Mouse (Mus musculus): ENCODE data around the gene Micu2. TPM values are rescaled to one million over a fixed set of nuclear protein-coding genes. Genes with fewer than 3 reads are reported as not detected.
"Not testable (repeated sequence)": the region's sequence is repeated elsewhere in the genome, so short reads cannot be mapped to it uniquely, and the experiment has no call there.

Gene Micu2
- total RNA-seq, 2 experiments from 2014 or later, result 32.4 to 73.5 TPM

GRCm38 (mm10) chr14:57968873-57969272, 30.2 kb downstream of the Micu2 start:
- ATAC-seq (replicated peaks; ENCODE audit: low FRiP score, low TSS enrichment, poor library complexity, severe bottlenecking), result peak; percentile 62; the same call in 1 of the 2 replicates

- ATAC-seq (replicated peaks; ENCODE audit: low FRiP score, low TSS enrichment, poor library complexity, severe bottlenecking), result peak; percentile 90
Observed at GRCm38 (mm10) chr14:57967080-57967797, 31.8 kb downstream of the Micu2 start.

- no peak for ATAC-seq (replicated peaks; ENCODE audit: low FRiP score, low TSS enrichment, poor library complexity, severe bottlenecking)
Observed at GRCm38 (mm10) chr14:57961861-57962260, 37.2 kb downstream of the Micu2 start.

- peak; percentile 76 for ATAC-seq (replicated peaks; ENCODE audit: low FRiP score, low TSS enrichment, poor library complexity, severe bottlenecking)
Observed at GRCm38 (mm10) chr14:57951089-57951488, 48.0 kb downstream of the Micu2 start.

- no peak for ATAC-seq (replicated peaks; ENCODE audit: low FRiP score, low TSS enrichment, poor library complexity, severe bottlenecking)
Observed at GRCm38 (mm10) chr14:57945834-57946233, 53.2 kb downstream of the Micu2 start.

- ATAC-seq (replicated peaks; ENCODE audit: low FRiP score, low TSS enrichment, poor library complexity, severe bottlenecking), result no peak
Observed at GRCm38 (mm10) chr14:57937297-57937696, 61.8 kb downstream of the Micu2 start.

- ATAC-seq (replicated peaks; ENCODE audit: low FRiP score, low TSS enrichment, poor library complexity, severe bottlenecking), result no peak
Observed at GRCm38 (mm10) chr14:57934666-57935065, 64.4 kb downstream of the Micu2 start.

- ATAC-seq (replicated peaks; ENCODE audit: low FRiP score, low TSS enrichment, poor library complexity, severe bottlenecking), result no peak; the same call in 1 of the 2 replicates
Observed at GRCm38 (mm10) chr14:57933608-57934007, 65.5 kb downstream of the Micu2 start.

GRCm38 (mm10) chr14:57932881-57933443, 66.1 kb downstream of the Micu2 start:
- peak; percentile 97 for ATAC-seq (replicated peaks; ENCODE audit: low FRiP score, low TSS enrichment, poor library complexity, severe bottlenecking)

- ATAC-seq (replicated peaks; ENCODE audit: low FRiP score, low TSS enrichment, poor library complexity, severe bottlenecking), result no peak
Observed at GRCm38 (mm10) chr14:57921428-57922131, 77.5 kb downstream of the Micu2 start.

- no peak for ATAC-seq (replicated peaks; ENCODE audit: low FRiP score, low TSS enrichment, poor library complexity, severe bottlenecking)
Observed at GRCm38 (mm10) chr14:57920568-57921310, 78.3 kb downstream of the Micu2 start.

GRCm38 (mm10) chr14:57919148-57919875, 79.8 kb downstream of the Micu2 start:
- ATAC-seq (replicated peaks; ENCODE audit: low FRiP score, low TSS enrichment, poor library complexity, severe bottlenecking), result no peak

- no peak for ATAC-seq (replicated peaks; ENCODE audit: low FRiP score, low TSS enrichment, poor library complexity, severe bottlenecking)
Observed at GRCm38 (mm10) chr14:57915341-57915740, 83.7 kb downstream of the Micu2 start.

GRCm38 (mm10) chr14:57912211-57913007, 86.7 kb downstream of the Micu2 start:
- ATAC-seq (replicated peaks; ENCODE audit: low FRiP score, low TSS enrichment, poor library complexity, severe bottlenecking), result not testable (repeated sequence)

- ATAC-seq (replicated peaks; ENCODE audit: low FRiP score, low TSS enrichment, poor library complexity, severe bottlenecking), result peak; percentile 45
Observed at GRCm38 (mm10) chr14:57911787-57912186, 87.3 kb downstream of the Micu2 start.

GRCm38 (mm10) chr14:57911316-57911715, 87.7 kb downstream of the Micu2 start:
- no peak; the same call in 1 of the 2 replicates for ATAC-seq (replicated peaks; ENCODE audit: low FRiP score, low TSS enrichment, poor library complexity, severe bottlenecking)

- ATAC-seq (replicated peaks; ENCODE audit: low FRiP score, low TSS enrichment, poor library complexity, severe bottlenecking), result peak; percentile 93
Observed at GRCm38 (mm10) chr14:57910501-57911068, 88.5 kb downstream of the Micu2 start.

GRCm38 (mm10) chr14:57909297-57909696, 89.8 kb downstream of the Micu2 start:
- no peak for ATAC-seq (replicated peaks; ENCODE audit: low FRiP score, low TSS enrichment, poor library complexity, severe bottlenecking)

Measured in megakaryocyte-erythroid progenitor cell, adult 5-6 weeks (primary cell).